Mouse (Mus musculus) kidney, embryonic 16.5 days (tissue): ENCODE results near the gene Gabbr1. TPM values are rescaled to one million over a fixed set of nuclear protein-coding genes. Genes with fewer than 3 reads are reported as not detected.

Source experiments
- ATAC-seq: fragments of 200-750 bp; cut with Nextera tagmentation; 2 replicates; pipeline ENCODE4 v1.8.0; 2017; ENCODE audit warnings: moderate TSS enrichment; ENCODE audit not compliant: low FRiP score, low TSS enrichment
- H3K27ac ChIP-seq: fragments of 300-500 bp; sonication (generic); 2 replicates; pipeline ENCODE4 v1.5.1; 2014; ENCODE audit warnings: low read length
- H3K27me3 ChIP-seq: fragments of 300-500 bp; sonication (generic); 2 replicates; pipeline ENCODE4 v1.6.1; 2014; ENCODE audit warnings: low read length, control low read depth, mixed read lengths; ENCODE audit not compliant: insufficient read depth
- H3K36me3 ChIP-seq: fragments of 300-500 bp; sonication (generic); 2 replicates; pipeline ENCODE4 v1.6.1; 2014; ENCODE audit warnings: low read length, control low read depth, mixed read lengths; ENCODE audit not compliant: insufficient read depth
- H3K4me1 ChIP-seq: fragments of 300-500 bp; sonication (generic); 2 replicates; pipeline ENCODE4 v1.6.1; 2014; ENCODE audit warnings: low read length, control low read depth, mixed read lengths; ENCODE audit not compliant: insufficient read depth
- H3K4me2 ChIP-seq: fragments of 300-500 bp; sonication (generic); replicated peaks from 2 replicates; pipeline ENCODE4 v1.6.1; 2014; ENCODE audit warnings: low read depth, low read length
- H3K4me3 ChIP-seq: fragments of 300-500 bp; sonication (generic); 2 replicates; pipeline ENCODE4 v1.5.1; 2014; ENCODE audit warnings: mild to moderate bottlenecking, low read length
- H3K9ac ChIP-seq: fragments of 300-500 bp; sonication (generic); replicated peaks from 2 replicates; pipeline ENCODE4 v1.6.1; 2014; ENCODE audit warnings: low read length
- H3K9me3 ChIP-seq: fragments of 300-500 bp; sonication (generic); 2 replicates; pipeline ENCODE4 v1.6.1; 2016; ENCODE audit warnings: low read length, control low read depth
- WGBS: fragments of 180-500 bp; shearing (Covaris S2); extraction: QIAGEN DNeasy Blood & Tissue Kit; methylation state at CpG from one replicate; pipeline ENCODE4 v1.1.7; 2014; 5-methylcytosine and 5-hydroxymethylcytosine counted together
- polyA plus RNA-seq: library from polyadenylated mRNA; unstranded; fragments of >200 nt; fragmentation: Nextera tagmentation; extraction: Ambion mirVana; gene quantifications from 2 replicates; pipeline ENCODE4 v1.2.1, GENCODE M21; 2015

Gabbr1 gene
- polyA plus RNA-seq, 1 experiment from 2014 or later, result 5.6 TPM

- H3K36me3 ChIP-seq, result peaks cover 59% of the 10 kb centered on the region
- H3K9ac ChIP-seq, result no peak overlapping the region
- H3K4me3 ChIP-seq, result no peak overlapping the region
- ATAC-seq, result no peak
- H3K4me2 ChIP-seq, result no peak overlapping the region
- no peaks in the 10 kb centered on the region for H3K27me3 ChIP-seq
- WGBS, result 86% methylated on average over 12 of the region's 12 CpGs
- no peak overlapping the region for H3K27ac ChIP-seq
- no peaks in the 10 kb centered on the region for H3K9me3 ChIP-seq
- H3K4me1 ChIP-seq, result no peaks in the 10 kb centered on the region
Measured at GRCm38 (mm10) chr17:37072080-37072729, 26.4 kb downstream of the Gabbr1 start.

- H3K4me3 ChIP-seq, result no peak overlapping the region
- no peaks in the 10 kb centered on the region for H3K9me3 ChIP-seq
- 65% methylated on average over 11 of the region's 11 CpGs for WGBS
- no peak overlapping the region for H3K4me2 ChIP-seq
- no peaks in the 10 kb centered on the region for H3K4me1 ChIP-seq
- no peak for ATAC-seq
- H3K27ac ChIP-seq, result no peak overlapping the region
- H3K27me3 ChIP-seq, result no peaks in the 10 kb centered on the region
- peaks cover 53% of the 10 kb centered on the region for H3K36me3 ChIP-seq
- no peak overlapping the region for H3K9ac ChIP-seq
Measured at GRCm38 (mm10) chr17:37072730-37073276, 27.0 kb downstream of the Gabbr1 start.

- no peak for ATAC-seq
- no peak overlapping the region for H3K27ac ChIP-seq
- 85% methylated on average over 6 of the region's 6 CpGs for WGBS
- no peaks in the 10 kb centered on the region for H3K9me3 ChIP-seq
- H3K4me2 ChIP-seq, result no peak overlapping the region
- H3K36me3 ChIP-seq, result peaks cover 30% of the 10 kb centered on the region
- H3K4me3 ChIP-seq, result no peak overlapping the region
- H3K4me1 ChIP-seq, result 0 out of 2 replicates have a peak, but pooled peaks cover 4% of the 10 kb centered on the region
- no peak overlapping the region for H3K9ac ChIP-seq
- H3K27me3 ChIP-seq, result no peaks in the 10 kb centered on the region
Measured at GRCm38 (mm10) chr17:37075181-37075580, 29.4 kb downstream of the Gabbr1 start.

- 86% methylated on average over 2 of the region's 2 CpGs for WGBS
- Histone ChIP-seq H3K4me2 (no peak overlapping the region), H3K36me3 (peaks cover 25% of the 10 kb centered on the region), H3K9ac (no peak overlapping the region), H3K4me3 (no peak overlapping the region), H3K9me3 (no peaks in the 10 kb centered on the region), H3K4me1 (0 out of 2 replicates have a peak, but pooled peaks cover 4% of the 10 kb centered on the region), H3K27ac (no peak overlapping the region), H3K27me3 (no peaks in the 10 kb centered on the region)
- ATAC-seq, result no peak
Measured at GRCm38 (mm10) chr17:37075766-37076165, 30.0 kb downstream of the Gabbr1 start.

- Histone ChIP-seq H3K27me3 (no peaks in the 10 kb centered on the region), H3K4me3 (no peak overlapping the region), H3K4me2 (no peak overlapping the region), H3K4me1 (0 out of 2 replicates have a peak, but pooled peaks cover 4% of the 10 kb centered on the region), H3K36me3 (peaks cover 10% of the 10 kb centered on the region; the same call in 1 of the 2 replicates), H3K9me3 (no peaks in the 10 kb centered on the region), H3K9ac (no peak overlapping the region), H3K27ac (no peak overlapping the region)
- ATAC-seq, result no peak
- WGBS, result 47% methylated on average over 1 of the region's 1 CpGs
Measured at GRCm38 (mm10) chr17:37078193-37078592, 32.4 kb downstream of the Gabbr1 start.

- no peaks in the 10 kb centered on the region for H3K9me3 ChIP-seq
- H3K27me3 ChIP-seq, result no peaks in the 10 kb centered on the region
- no peak overlapping the region for H3K27ac ChIP-seq
- H3K4me1 ChIP-seq, result 0 out of 2 replicates have a peak, but pooled peaks cover 4% of the 10 kb centered on the region
- WGBS, result 53% methylated on average over 2 of the region's 2 CpGs
- H3K4me2 ChIP-seq, result no peak overlapping the region
- no peak overlapping the region for H3K4me3 ChIP-seq
- H3K9ac ChIP-seq, result no peak overlapping the region
- H3K36me3 ChIP-seq, result peaks cover 10% of the 10 kb centered on the region; the same call in 1 of the 2 replicates
- ATAC-seq, result no peak
Measured at GRCm38 (mm10) chr17:37078990-37079389, 33.2 kb downstream of the Gabbr1 start.

GRCm38 (mm10) chr17:37080119-37080518, 34.4 kb downstream of the Gabbr1 start:
- peaks cover 4% of the 10 kb centered on the region; the same call in 1 of the 2 replicates for H3K36me3 ChIP-seq
- H3K4me2 ChIP-seq, result no peak overlapping the region
- H3K27me3 ChIP-seq, result no peaks in the 10 kb centered on the region
- H3K9me3 ChIP-seq, result no peaks in the 10 kb centered on the region
- H3K4me1 ChIP-seq, result 0 out of 2 replicates have a peak, but pooled peaks cover 4% of the 10 kb centered on the region
- WGBS, result 15% methylated on average over 5 of the region's 5 CpGs
- ATAC-seq, result no peak
- no peak overlapping the region for H3K4me3 ChIP-seq
- H3K9ac ChIP-seq, result no peak overlapping the region
- H3K27ac ChIP-seq, result no peak overlapping the region

GRCm38 (mm10) chr17:37081659-37082058, 35.9 kb downstream of the Gabbr1 start:
- no peak overlapping the region for H3K9ac ChIP-seq
- H3K36me3 ChIP-seq, result no peaks in the 10 kb centered on the region
- H3K4me2 ChIP-seq, result no peak overlapping the region
- no peaks in the 10 kb centered on the region for H3K27me3 ChIP-seq
- H3K4me3 ChIP-seq, result no peak overlapping the region
- ATAC-seq, result no peak
- 0 out of 2 replicates have a peak, but pooled peaks cover 4% of the 10 kb centered on the region for H3K4me1 ChIP-seq
- H3K9me3 ChIP-seq, result no peaks in the 10 kb centered on the region
- H3K27ac ChIP-seq, result no peak overlapping the region
- 91% methylated on average over 4 of the region's 4 CpGs for WGBS

GRCm38 (mm10) chr17:37083327-37083726, 37.6 kb downstream of the Gabbr1 start:
- H3K4me2 ChIP-seq, result no peak overlapping the region
- peak; percentile 76; the same call in 1 of the 2 replicates for ATAC-seq
- H3K27me3 ChIP-seq, result no peaks in the 10 kb centered on the region
- H3K9me3 ChIP-seq, result no peaks in the 10 kb centered on the region
- no peaks in the 10 kb centered on the region for H3K36me3 ChIP-seq
- no peak overlapping the region for H3K4me3 ChIP-seq
- 4% methylated on average over 8 of the region's 8 CpGs for WGBS
- H3K4me1 ChIP-seq, result 0 out of 2 replicates have a peak, but pooled peaks cover 4% of the 10 kb centered on the region
- H3K27ac ChIP-seq, result no peak overlapping the region
- no peak overlapping the region for H3K9ac ChIP-seq

- H3K4me2 ChIP-seq, result no peak overlapping the region
Measured at GRCm38 (mm10) chr17:37084632-37085031, 38.9 kb downstream of the Gabbr1 start.

More at GRCm38 (mm10) chr17:37084632-37085031, 38.9 kb downstream of the Gabbr1 start:
- no peak for ATAC-seq
- no peaks in the 10 kb centered on the region for H3K27me3 ChIP-seq
- no peaks in the 10 kb centered on the region for H3K9me3 ChIP-seq
- H3K9ac ChIP-seq, result no peak overlapping the region
- H3K36me3 ChIP-seq, result no peaks in the 10 kb centered on the region
- 73% methylated on average over 5 of the region's 5 CpGs for whole genome bisulfite sequencing
- H3K4me1 ChIP-seq, result 0 out of 2 replicates have a peak, but pooled peaks cover 4% of the 10 kb centered on the region
- H3K4me3 ChIP-seq, result no peak overlapping the region
- H3K27ac ChIP-seq, result no peak overlapping the region
